Mouse (Mus musculus): ENCODE measurements around the gene Sclt1. TPM values are rescaled to one million over a fixed set of nuclear protein-coding genes. Genes with fewer than 3 reads are reported as not detected.

Gene Sclt1
- total RNA-seq, 2 experiments from 2014 or later: 6.1 to 6.2 TPM

DNA sequence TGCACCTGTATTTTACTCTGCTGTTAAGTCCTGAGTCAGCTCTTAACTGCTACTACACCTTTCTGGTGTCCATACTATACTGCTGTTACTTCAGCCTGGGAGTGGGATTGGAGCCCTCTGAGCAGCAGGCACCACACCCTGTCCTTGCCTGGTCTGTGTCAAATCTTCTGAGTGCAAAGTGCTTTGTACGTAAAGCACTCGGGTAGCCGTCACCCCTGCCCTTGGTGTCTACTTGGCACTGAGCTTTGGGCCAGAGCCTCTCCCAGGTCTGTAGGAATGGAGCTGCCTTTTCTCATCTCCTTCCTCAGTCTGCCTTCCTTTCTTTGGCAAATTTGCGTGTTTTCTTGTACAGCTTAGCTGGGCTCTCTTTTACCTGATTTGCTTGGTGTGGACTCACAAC is 152.3 kb downstream of the Sclt1 start:
- intact Hi-C loops (cut with DNase I): loop anchor here (5.0 kb wide), 2 partner anchors 243 to 363 kb away; no protein-coding TSS in a partner anchor
- no peak for DNase-seq (ENCODE audit: low spot score)

DNA sequence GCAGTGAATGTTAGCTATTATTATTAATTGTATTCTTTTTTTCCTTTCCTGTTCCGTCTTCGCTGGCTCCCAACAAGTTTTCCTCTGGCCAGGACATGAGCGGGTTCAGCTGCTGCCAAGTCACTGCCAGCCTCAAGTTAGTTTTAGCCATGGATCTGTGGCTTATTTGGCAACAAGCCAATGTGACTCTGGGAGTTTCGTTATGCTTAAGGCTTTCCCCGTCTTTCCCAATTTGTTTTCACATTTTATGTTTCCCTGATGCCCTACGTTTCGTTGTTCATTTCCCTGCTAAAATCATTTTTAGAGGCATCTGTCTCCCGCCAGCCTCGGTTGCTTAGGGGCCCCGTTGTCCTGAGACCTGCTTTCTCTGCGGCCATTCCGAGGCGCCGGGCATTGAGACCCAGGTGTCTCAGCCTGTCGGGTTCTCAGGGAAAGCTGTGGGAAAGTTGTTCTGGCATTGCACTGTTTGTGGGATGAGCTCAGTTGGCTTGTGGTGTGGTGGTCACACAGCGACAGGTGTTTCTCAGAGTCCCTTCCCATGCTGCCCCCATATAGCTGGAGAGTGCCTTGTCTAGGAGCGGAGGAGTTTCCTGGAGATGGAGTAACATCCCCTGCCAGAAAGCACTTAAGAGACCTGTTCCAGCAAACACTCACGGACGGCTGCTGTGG is 152.9 kb downstream of the Sclt1 start:
- intact Hi-C loops (cut with DNase I): no loop called here
- DNase-seq (ENCODE audit: low spot score): no peak

DNA sequence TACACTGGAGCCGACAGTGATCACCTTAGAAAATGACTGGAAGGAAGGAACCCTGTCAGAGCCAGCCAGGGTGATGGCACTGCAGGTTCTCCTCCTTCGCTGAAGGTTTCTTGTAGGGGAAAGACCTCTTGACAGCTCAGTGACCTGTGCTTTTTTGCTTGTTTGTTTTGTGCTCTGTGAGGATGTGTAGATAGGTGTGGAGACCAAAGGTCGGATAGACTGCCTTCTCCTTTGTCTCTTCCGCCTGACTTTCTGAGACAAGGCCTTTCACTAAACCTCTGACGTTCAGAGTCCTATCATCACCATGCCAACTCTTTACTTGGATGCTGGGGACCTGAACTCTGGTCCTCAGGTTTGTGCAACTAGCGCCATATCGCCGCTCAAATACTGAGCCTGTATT is 153.8 kb downstream of the Sclt1 start:
- no peak for DNase-seq (ENCODE audit: low spot score)
- intact Hi-C loops (cut with DNase I): no loop called here

DNA sequence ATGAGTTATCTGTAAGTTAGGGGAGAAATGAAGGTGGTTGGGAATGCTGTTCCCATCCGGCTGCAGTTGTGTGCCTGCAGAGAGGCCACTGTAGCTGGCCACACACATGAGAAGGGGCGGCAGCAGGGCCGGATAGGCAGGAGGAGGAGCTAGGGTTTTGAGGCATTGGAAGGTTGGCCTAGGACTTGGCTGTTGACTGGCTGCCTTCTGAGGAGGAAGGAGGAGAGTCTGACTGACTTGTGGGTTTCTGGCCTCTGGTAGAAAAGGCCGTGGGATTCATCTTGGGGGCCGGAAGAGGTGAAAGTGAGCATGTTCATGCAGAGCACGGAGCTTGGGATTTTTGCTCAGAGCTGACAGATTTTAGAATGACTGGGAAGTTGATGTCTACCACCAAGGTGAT is 154.7 kb downstream of the Sclt1 start:
- intact Hi-C loops (cut with DNase I): no loop called here
- no peak for DNase-seq (ENCODE audit: low spot score)

DNA sequence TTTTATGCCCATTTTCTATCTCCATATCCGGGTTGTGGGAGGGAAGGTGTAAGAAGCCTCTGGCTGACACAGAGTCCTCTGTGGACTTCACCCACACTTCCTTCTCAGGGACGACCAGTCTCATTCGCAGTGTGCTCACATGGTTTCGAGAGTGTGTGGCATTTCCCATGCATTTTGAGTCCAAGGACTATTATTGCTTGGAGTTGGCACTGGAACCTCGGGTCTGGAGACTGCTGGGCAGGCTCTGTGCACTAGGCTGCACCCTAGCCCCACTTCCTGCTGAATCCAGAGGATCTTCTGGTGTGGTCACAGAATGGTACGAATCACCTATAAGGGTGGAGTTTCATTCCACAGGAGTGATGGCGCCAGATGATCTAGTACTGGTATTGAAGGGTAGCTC is 155.4 kb downstream of the Sclt1 start:
- intact Hi-C loops (cut with DNase I): no loop called here
- DNase-seq (ENCODE audit: low spot score): no peak

DNA sequence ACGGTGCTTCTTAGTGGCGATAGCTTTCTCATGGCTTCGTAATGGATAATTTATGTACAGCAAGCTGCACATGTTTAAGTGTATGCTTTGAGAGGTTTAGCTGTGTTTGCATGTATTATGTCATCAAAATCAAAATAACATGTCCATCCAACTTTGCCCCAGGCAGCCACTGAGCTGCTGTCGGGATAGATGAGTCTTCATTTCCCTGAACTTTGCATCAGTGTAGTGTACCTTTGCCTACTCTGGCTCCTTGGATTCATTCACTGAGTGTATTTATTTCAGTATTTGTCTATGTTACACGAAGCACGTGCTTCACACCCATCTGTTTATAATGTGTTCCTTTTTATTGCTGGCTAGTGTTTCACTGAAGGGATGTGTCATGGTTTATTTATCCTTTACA is 156.0 kb downstream of the Sclt1 start:
- DNase-seq (ENCODE audit: low spot score): no peak
- intact Hi-C loops (cut with DNase I): no loop called here

DNA sequence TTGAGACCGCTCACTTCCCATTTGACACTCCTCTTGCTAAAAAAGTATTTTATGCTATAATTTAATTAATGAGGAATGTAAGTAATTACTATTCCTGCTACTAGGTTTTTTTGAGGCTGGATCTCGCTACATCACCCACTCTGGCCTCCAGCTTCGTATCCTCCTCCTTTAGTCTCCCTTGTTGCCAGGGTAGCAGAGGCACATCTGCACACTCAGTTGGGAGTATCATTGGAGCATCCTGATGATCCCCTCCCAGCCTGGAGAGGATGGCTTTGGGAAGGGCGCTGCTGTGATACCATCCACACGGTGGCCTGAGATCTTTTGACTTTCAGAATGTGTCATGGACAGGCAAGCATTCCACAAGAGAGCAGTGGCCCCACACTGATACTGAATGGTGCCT is 156.8 kb downstream of the Sclt1 start:
- intact Hi-C loops (cut with DNase I): no loop called here
- DNase-seq (ENCODE audit: low spot score): no peak

DNA sequence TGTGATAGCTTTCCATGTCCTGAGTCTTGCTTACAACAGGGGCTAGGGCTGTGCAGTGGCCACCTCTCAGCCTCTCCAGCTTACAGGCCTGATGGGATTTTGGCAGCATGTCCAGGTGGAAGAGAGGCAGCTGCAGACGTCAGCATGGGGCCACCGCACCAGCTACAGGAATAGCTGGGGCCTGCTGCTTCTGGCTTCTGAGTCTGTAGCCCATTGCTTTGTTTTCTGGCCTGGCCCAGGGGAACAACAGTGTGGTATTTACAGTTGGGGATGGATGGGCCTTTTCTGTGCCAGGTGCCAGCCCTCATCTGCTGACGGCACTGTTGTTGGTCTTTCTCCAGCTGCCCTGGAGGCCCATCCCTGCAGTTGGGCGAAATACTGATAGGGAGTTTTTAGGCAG is 158.7 kb downstream of the Sclt1 start:
- no peak for DNase-seq (ENCODE audit: low spot score)
- intact Hi-C loops (cut with DNase I): no loop called here

DNA sequence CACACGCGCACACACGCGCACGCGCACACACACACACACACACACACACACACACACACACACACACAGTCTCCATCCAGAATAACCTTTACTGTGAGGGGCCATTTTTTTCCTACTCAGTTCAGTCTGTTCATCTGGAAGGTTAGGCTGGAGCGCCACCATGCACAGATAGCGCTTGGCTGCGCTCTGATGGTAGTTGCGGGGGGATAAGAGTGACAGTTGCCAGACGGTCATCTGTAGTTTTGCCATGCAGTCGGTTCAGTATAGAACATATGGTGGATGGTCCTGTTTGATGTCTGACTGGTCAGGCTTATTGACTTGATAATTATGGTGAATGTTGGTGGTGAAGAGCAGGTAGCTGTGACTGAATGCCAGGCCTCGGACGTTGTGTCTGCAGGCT is 159.2 kb downstream of the Sclt1 start:
- DNase-seq (ENCODE audit: low spot score): no peak
- intact Hi-C loops (cut with DNase I): no loop called here

DNA sequence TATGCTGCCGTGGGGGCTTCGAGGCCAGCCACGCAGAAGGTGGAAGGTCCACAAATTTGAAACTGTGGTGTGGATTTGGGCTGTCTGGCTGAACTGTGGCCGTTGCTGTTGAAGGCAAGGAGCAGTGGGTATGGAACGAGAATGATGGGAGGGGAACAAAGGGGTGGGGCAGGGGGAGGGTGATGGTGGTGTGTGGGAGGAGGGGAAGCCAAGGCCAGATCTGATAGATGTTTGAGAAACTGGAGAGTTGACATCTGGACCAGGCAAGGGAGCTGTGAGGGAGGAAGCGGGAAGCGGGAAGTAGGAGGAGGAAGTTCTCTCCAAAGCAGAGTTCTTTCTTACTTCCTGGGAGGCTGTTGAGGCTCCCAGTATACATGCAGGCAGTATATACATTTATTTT is 160.1 kb downstream of the Sclt1 start:
- intact Hi-C loops (cut with DNase I): no loop called here
- no peak for DNase-seq (ENCODE audit: low spot score)

DNA sequence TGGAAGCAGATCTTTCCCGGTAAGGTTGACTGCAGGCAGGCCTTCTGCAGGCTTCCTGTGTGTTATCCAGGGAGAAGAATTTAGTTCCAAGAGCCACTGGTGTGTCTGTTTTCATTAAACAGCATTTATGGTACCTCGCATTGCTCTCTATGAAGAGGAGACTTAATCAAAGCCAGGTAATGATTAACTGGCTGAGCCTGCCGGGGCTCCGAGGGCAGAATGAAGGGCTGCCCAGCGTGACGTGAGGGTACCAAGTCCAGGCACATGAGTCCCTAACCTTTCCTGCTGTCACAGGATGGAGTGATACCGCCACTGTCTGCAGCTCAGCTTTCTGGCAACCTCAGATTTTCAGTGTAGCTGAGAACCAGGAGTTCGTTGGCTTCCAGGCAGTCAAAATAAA is 160.9 kb downstream of the Sclt1 start:
- no peak for DNase-seq (ENCODE audit: low spot score)
- intact Hi-C loops (cut with DNase I): loop anchor here (2.0 kb wide), 1 partner anchor 15 kb away; no protein-coding TSS in a partner anchor

DNA sequence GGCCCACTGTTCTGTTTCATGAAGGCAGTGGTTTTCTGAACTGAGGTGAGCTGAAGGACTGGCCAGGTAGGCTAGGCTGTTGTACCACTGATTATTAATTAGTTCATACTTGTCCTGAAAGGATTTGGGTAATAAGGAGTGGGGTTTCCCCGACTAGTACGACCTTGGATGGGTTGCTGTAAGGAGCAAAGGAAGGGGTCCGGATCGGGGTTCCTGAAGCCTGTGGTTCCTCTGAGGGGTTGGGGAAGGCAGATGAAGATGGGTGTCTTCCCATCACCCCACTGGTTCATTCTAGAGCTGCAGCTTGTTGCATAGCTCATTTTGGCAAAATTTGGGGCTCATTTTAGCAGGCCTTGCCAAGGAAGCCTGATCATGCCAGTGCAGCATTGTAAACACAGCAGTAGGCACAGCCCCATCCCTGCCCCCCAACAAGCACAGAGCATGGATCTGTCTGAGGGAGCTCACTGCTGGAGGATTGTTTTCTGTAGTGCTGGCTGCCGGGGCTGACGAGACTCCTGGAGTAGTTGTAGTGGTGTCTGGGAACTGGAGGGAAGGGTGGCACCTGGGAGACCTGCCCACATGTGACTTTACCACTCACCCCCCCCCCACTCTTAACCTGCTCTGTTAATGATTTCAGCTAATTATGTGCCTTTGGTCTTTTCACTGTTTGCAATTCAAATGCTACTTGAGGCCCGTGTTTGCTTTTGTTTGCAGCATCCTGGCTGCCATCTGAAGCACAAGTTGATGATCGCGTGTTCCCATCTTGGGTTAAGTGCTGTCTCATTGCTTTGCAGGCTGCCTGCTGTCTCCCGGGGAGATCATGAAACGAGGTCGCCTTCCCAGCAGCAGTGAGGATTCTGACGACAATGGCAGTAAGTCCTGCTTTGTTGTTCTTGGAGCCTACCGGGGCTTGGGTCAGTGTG is 161.7 kb downstream of the Sclt1 start:
- intact Hi-C loops (cut with DNase I): loop anchor here (2.0 kb wide), 1 partner anchor 14 kb away; no protein-coding TSS in a partner anchor
- no peak for DNase-seq (ENCODE audit: low spot score)

DNA sequence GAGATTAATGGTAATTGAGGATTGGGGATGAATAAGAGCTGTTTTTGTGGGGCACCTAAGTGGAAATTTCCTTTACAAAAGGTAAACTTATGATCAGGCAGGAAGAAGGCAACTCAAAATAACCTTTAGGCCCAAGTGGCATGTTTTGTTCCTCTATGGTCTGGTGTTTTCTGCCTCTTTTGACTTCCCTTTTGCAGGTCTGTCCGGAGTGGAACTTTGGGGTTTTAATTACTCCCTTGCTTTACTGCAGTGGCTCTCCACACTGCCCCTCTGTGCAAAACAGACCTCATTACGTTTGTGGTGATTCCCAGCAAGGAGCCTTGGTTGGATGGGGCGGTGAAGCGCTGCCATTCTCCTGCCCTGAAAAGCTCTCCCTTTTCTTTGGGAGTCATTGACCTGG is 162.4 kb downstream of the Sclt1 start:
- intact Hi-C loops (cut with DNase I): loop anchor here (2.0 kb wide), 1 partner anchor 13 kb away; no protein-coding TSS in a partner anchor
- no peak for DNase-seq (ENCODE audit: low spot score)

DNA sequence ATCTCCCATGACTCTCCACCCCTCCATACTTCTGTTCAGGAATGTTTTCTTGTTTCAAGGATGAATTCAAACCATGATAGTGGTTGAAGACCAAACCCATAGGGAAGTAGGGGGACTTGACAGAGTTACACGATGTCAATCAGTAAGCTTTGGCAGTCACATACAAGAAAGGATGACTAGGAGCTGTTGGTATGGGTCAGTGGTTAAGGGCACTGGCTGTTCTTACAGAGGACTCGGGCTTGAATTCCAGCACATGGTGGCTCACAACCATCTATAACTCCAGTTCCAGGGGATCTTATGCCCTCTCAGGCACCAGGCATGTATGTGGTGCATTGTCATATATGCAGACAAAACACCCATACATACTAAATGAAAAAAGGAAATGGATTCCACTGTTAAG is 165.1 kb downstream of the Sclt1 start:
- DNase-seq (ENCODE audit: low spot score): no peak
- intact Hi-C loops (cut with DNase I): no loop called here

Other genes with a start within 250 kb of the Sclt1 start
- gene Jade1, start 186.8 kb downstream of the Sclt1 start, total RNA-seq (2021): 10 to 100 TPM; 29.9 to 36.7 TPM
- gene D3Ertd751e, start 97 bp upstream of the Sclt1 start, total RNA-seq (2021): 1 to 10 TPM; 8.6 to 9.6 TPM